Mouse (Mus musculus): ENCODE data around the gene Dcxr. TPM values are rescaled to one million over a fixed set of nuclear protein-coding genes. Genes with fewer than 3 reads are reported as not detected.

Dcxr gene
- polyA plus RNA-seq, 1 experiment, result 65.6 TPM

- no peak for TF ChIP-seq POLR2A (IDR thresholded peaks at IDR 0.05; ENCODE audit: borderline replicate concordance, low read depth, low read length)
- peak; percentile 25; the same call in 1 of the 2 replicates for TF ChIP-seq CTCF (IDR thresholded peaks at IDR 0.05; ENCODE audit: low read depth, low read length)
- Histone ChIP-seq H3K27ac (ENCODE audit: insufficient read depth, low read depth, low read length) (no peak overlapping the region), H3K4me3 (ENCODE audit: insufficient read depth, low read length) (no peak overlapping the region), H3K4me1 (ENCODE audit: control insufficient read depth, insufficient read depth, low read length) (peaks cover 45% of the 10 kb centered on the region)
These were observed 30.5 kb downstream of the Dcxr start for GRCm38 (mm10) chr11:120696568-120696967.

GRCm38 (mm10) chr11:120695641-120696040 is 31.4 kb downstream of the Dcxr start:
- Histone ChIP-seq H3K27ac (ENCODE audit: insufficient read depth, low read depth, low read length) (no peak overlapping the region), H3K4me3 (ENCODE audit: insufficient read depth, low read length) (no peak overlapping the region), H3K4me1 (ENCODE audit: control insufficient read depth, insufficient read depth, low read length) (peaks cover 44% of the 10 kb centered on the region)
- TF ChIP-seq POLR2A (IDR thresholded peaks at IDR 0.05; ENCODE audit: borderline replicate concordance, low read depth, low read length) (no peak), CTCF (IDR thresholded peaks at IDR 0.05; ENCODE audit: low read depth, low read length) (no peak)

- peaks cover 43% of the 10 kb centered on the region for H3K4me1 ChIP-seq (ENCODE audit: control insufficient read depth, insufficient read depth, low read length)
- no peak for TF ChIP-seq CTCF (IDR thresholded peaks at IDR 0.05; ENCODE audit: low read depth, low read length)
- TF ChIP-seq POLR2A (IDR thresholded peaks at IDR 0.05; ENCODE audit: borderline replicate concordance, low read depth, low read length), result no peak
- no peak overlapping the region for H3K27ac ChIP-seq (ENCODE audit: insufficient read depth, low read depth, low read length)
- no peak overlapping the region for H3K4me3 ChIP-seq (ENCODE audit: insufficient read depth, low read length)
These were observed 31.9 kb downstream of the Dcxr start for GRCm38 (mm10) chr11:120695184-120695583.

- Histone ChIP-seq H3K4me3 (ENCODE audit: insufficient read depth, low read length) (no peak overlapping the region), H3K4me1 (ENCODE audit: control insufficient read depth, insufficient read depth, low read length) (peaks cover 42% of the 10 kb centered on the region), H3K27ac (ENCODE audit: insufficient read depth, low read depth, low read length) (no peak overlapping the region)
- TF ChIP-seq CTCF (IDR thresholded peaks at IDR 0.05; ENCODE audit: low read depth, low read length), result no peak
- TF ChIP-seq POLR2A (IDR thresholded peaks at IDR 0.05; ENCODE audit: borderline replicate concordance, low read depth, low read length), result no peak
These were observed 33.6 kb downstream of the Dcxr start for GRCm38 (mm10) chr11:120693461-120693860.

- peak overlapping the region; percentile 28 for H3K27ac ChIP-seq (ENCODE audit: insufficient read depth, low read depth, low read length)
- H3K4me1 ChIP-seq (ENCODE audit: control insufficient read depth, insufficient read depth, low read length), result peaks cover 35% of the 10 kb centered on the region
- H3K4me3 ChIP-seq (ENCODE audit: insufficient read depth, low read length), result no peak overlapping the region
- TF ChIP-seq CTCF (IDR thresholded peaks at IDR 0.05; ENCODE audit: low read depth, low read length), result no peak
- TF ChIP-seq POLR2A (IDR thresholded peaks at IDR 0.05; ENCODE audit: borderline replicate concordance, low read depth, low read length), result no peak
These were observed 34.5 kb downstream of the Dcxr start for GRCm38 (mm10) chr11:120692471-120693011.

GRCm38 (mm10) chr11:120689365-120689764 is 37.7 kb downstream of the Dcxr start:
- peaks cover 27% of the 10 kb centered on the region for H3K4me1 ChIP-seq (ENCODE audit: control insufficient read depth, insufficient read depth, low read length)
- no peak overlapping the region for H3K4me3 ChIP-seq (ENCODE audit: insufficient read depth, low read length)
- TF ChIP-seq POLR2A (IDR thresholded peaks at IDR 0.05; ENCODE audit: borderline replicate concordance, low read depth, low read length), result no peak
- TF ChIP-seq CTCF (IDR thresholded peaks at IDR 0.05; ENCODE audit: low read depth, low read length), result no peak
- peak overlapping the region; percentile 24; the same call in 1 of the 2 replicates for H3K27ac ChIP-seq (ENCODE audit: insufficient read depth, low read depth, low read length)

GRCm38 (mm10) chr11:120686650-120687272 is 40.3 kb downstream of the Dcxr start:
- no peak overlapping the region for H3K27ac ChIP-seq (ENCODE audit: insufficient read depth, low read depth, low read length)
- TF ChIP-seq POLR2A (IDR thresholded peaks at IDR 0.05; ENCODE audit: borderline replicate concordance, low read depth, low read length) (no peak), CTCF (IDR thresholded peaks at IDR 0.05; ENCODE audit: low read depth, low read length) (no peak)
- H3K4me3 ChIP-seq (ENCODE audit: insufficient read depth, low read length), result no peak overlapping the region
- peaks cover 22% of the 10 kb centered on the region for H3K4me1 ChIP-seq (ENCODE audit: control insufficient read depth, insufficient read depth, low read length)

- no peak for TF ChIP-seq CTCF (IDR thresholded peaks at IDR 0.05; ENCODE audit: low read depth, low read length)
- TF ChIP-seq POLR2A (IDR thresholded peaks at IDR 0.05; ENCODE audit: borderline replicate concordance, low read depth, low read length), result no peak
- no peak overlapping the region for H3K4me3 ChIP-seq (ENCODE audit: insufficient read depth, low read length)
- H3K27ac ChIP-seq (ENCODE audit: insufficient read depth, low read depth, low read length), result no peak overlapping the region
- H3K4me1 ChIP-seq (ENCODE audit: control insufficient read depth, insufficient read depth, low read length), result peaks cover 18% of the 10 kb centered on the region
These were observed 42.4 kb downstream of the Dcxr start for GRCm38 (mm10) chr11:120684660-120685059.

- Histone ChIP-seq H3K4me3 (ENCODE audit: insufficient read depth, low read length) (no peak overlapping the region), H3K4me1 (ENCODE audit: control insufficient read depth, insufficient read depth, low read length) (peaks cover 15% of the 10 kb centered on the region), H3K27ac (ENCODE audit: insufficient read depth, low read depth, low read length) (no peak overlapping the region)
- TF ChIP-seq POLR2A (IDR thresholded peaks at IDR 0.05; ENCODE audit: borderline replicate concordance, low read depth, low read length) (no peak), CTCF (IDR thresholded peaks at IDR 0.05; ENCODE audit: low read depth, low read length) (no peak)
These were observed 43.0 kb downstream of the Dcxr start for GRCm38 (mm10) chr11:120684086-120684485.

- H3K27ac ChIP-seq (ENCODE audit: insufficient read depth, low read depth, low read length), result no peak overlapping the region
- TF ChIP-seq POLR2A (IDR thresholded peaks at IDR 0.05; ENCODE audit: borderline replicate concordance, low read depth, low read length) (no peak), CTCF (IDR thresholded peaks at IDR 0.05; ENCODE audit: low read depth, low read length) (no peak)
- no peak overlapping the region for H3K4me3 ChIP-seq (ENCODE audit: insufficient read depth, low read length)
- peaks cover 15% of the 10 kb centered on the region for H3K4me1 ChIP-seq (ENCODE audit: control insufficient read depth, insufficient read depth, low read length)
These were observed 43.5 kb downstream of the Dcxr start for GRCm38 (mm10) chr11:120683536-120683935.
